Comparison of ENCODE assay signal across 8 mouse cellular contexts in the genomic region with DNA sequence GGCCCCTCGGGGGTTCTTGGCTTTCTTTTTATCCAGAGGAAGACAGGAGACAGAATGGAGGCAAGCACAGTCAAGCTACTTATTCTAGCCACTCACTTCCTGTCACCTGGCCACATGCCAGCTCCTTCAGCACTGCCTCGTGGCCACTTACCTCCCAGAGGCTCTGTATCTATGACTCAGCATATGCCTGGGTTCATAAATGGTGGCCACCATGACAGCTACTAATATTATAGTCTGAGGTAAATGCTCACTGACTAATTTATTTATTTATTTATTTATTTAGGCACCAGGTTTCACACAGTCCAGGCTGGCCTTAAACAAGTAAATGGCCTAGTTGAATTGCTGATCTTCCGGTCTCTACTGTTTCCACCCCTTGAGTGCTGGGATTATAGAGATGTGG. TPM values are rescaled to one million over a fixed set of nuclear protein-coding genes. Genes with fewer than 3 reads are reported as not detected.
DNase-seq lines count a peak whose midpoint lies in the region; ATAC-seq and TF ChIP-seq lines count a peak whose summit lies in the region.

No protein-coding gene starts in this region.

- DNase-seq in adrenal gland, adult 2 months: peak; percentile 32
- no peak for DNase-seq in adrenal gland, adult 8-10 months
- DNase-seq in limb, embryonic 14.5 days (ENCODE audit: low spot score): peak; percentile 54
- no peak for DNase-seq in limb, embryonic 10.5 days (ENCODE audit: low spot score)
- peak; percentile 43 to 61 for DNase-seq in kidney, postnatal 4 days
- no peak for DNase-seq in spleen, postnatal 14 days (ENCODE audit: low spot score in 2 of 2)
- DNase-seq in ovary, postnatal 14 days (ENCODE audit: low spot score): no peak

- WGBS in limb, embryonic 14.5 days: 51% methylated on average over 3 of the region's 3 CpGs
- WGBS in limb, embryonic 10.5 days: 81% methylated on average over 3 of the region's 3 CpGs
- WGBS in embryonic facial prominence, embryonic 15.5 days: 53% methylated on average over 3 of the region's 3 CpGs

- H3K4me3 ChIP-seq in limb, embryonic 14.5 days (replicated peaks; ENCODE audit: low read length): no peak overlapping the region
- no peak overlapping the region for H3K4me3 ChIP-seq in limb, embryonic 10.5 days
- no peak overlapping the region for H3K4me3 ChIP-seq in embryonic facial prominence, embryonic 15.5 days (replicated peaks)

- TF ChIP-seq POLR2A in limb, embryonic 14.5 days (IDR thresholded peaks at IDR 0.05; ENCODE audit: borderline replicate concordance, extremely low read depth, insufficient read depth, insufficient read length): no peak

- H3K9me3 ChIP-seq in limb, embryonic 14.5 days (ENCODE audit: control insufficient read depth, low read length): no peaks in the 10 kb centered on the region
- no peaks in the 10 kb centered on the region for H3K9me3 ChIP-seq in limb, embryonic 10.5 days (replicated peaks)
- no peaks in the 10 kb centered on the region for H3K9me3 ChIP-seq in embryonic facial prominence, embryonic 15.5 days (replicated peaks)

- ATAC-seq in limb, embryonic 14.5 days (ENCODE audit: low FRiP score, low read depth): peak; percentile 71
- ATAC-seq in embryonic facial prominence, embryonic 15.5 days (ENCODE audit: insufficient number of reproducible peaks, low FRiP score, low TSS enrichment, low read depth): 0 out of 2 replicates have a peak, but pooled peaks have one; percentile 4

- H3K4me2 ChIP-seq in limb, embryonic 14.5 days (replicated peaks; ENCODE audit: low read depth, low read length, severe bottlenecking): no peak overlapping the region
- no peak overlapping the region for H3K4me2 ChIP-seq in embryonic facial prominence, embryonic 15.5 days (replicated peaks)

- H3K27ac ChIP-seq in limb, embryonic 14.5 days (replicated peaks; ENCODE audit: low read depth, low read length): no peak overlapping the region
- H3K27ac ChIP-seq in limb, embryonic 10.5 days: no peak overlapping the region
- no peak overlapping the region for H3K27ac ChIP-seq in embryonic facial prominence, embryonic 15.5 days (replicated peaks)

- H3K36me3 ChIP-seq in limb, embryonic 14.5 days (ENCODE audit: control insufficient read depth, insufficient read depth, low read length): peaks cover 56% of the 10 kb centered on the region
- H3K36me3 ChIP-seq in limb, embryonic 10.5 days: peaks cover 62% of the 10 kb centered on the region
- peaks cover 57% of the 10 kb centered on the region for H3K36me3 ChIP-seq in embryonic facial prominence, embryonic 15.5 days

- H3K9ac ChIP-seq in limb, embryonic 14.5 days (ENCODE audit: low read depth, low read length, severe bottlenecking): no peak overlapping the region
- no peak overlapping the region for H3K9ac ChIP-seq in embryonic facial prominence, embryonic 15.5 days

- no peaks in the 10 kb centered on the region for H3K27me3 ChIP-seq in limb, embryonic 14.5 days (ENCODE audit: control insufficient read depth, insufficient read depth, low read length)
- H3K27me3 ChIP-seq in limb, embryonic 10.5 days (ENCODE audit: low read depth, poor library complexity, severe bottlenecking): no peaks in the 10 kb centered on the region
- H3K27me3 ChIP-seq in embryonic facial prominence, embryonic 15.5 days: no peaks in the 10 kb centered on the region

- 0 out of 2 replicates have a peak, but pooled peaks cover 3% of the 10 kb centered on the region for H3K4me1 ChIP-seq in limb, embryonic 14.5 days (ENCODE audit: control insufficient read depth, insufficient read depth, low read length)
- H3K4me1 ChIP-seq in limb, embryonic 10.5 days: no peaks in the 10 kb centered on the region
- no peaks in the 10 kb centered on the region for H3K4me1 ChIP-seq in embryonic facial prominence, embryonic 15.5 days

RNA-seq across cellular contexts. Expression of gene Lancl1, which starts 35.0 kb away (rescaled TPM):
- total RNA-seq in adrenal gland, adult 2 months (2021): 10 to 100 TPM; 48.4 to 53.4 TPM
- polyA plus RNA-seq in adrenal gland, adult 2 months (2012; rRNA removed): 37.8 and 58.0 TPM in 2 replicates
- 10 to 100 TPM; 49.1 to 63.7 (median 56.7) TPM for total RNA-seq in adrenal gland, adult 8-10 months (2022)
- 156 and 196 TPM in 2 replicates for polyA plus RNA-seq in limb, embryonic 14.5 days (2012; rRNA removed)
- polyA plus RNA-seq in limb, embryonic 14.5 days (2014; fragmentation: Nextera tagmentation; extraction: Ambion mirVana): 139 and 152 TPM in 2 replicates
- polyA plus RNA-seq in limb, embryonic 10.5 days (2016; fragmentation: Nextera tagmentation; extraction: Ambion mirVana): 73.6 and 84.3 TPM in 2 replicates
- polyA plus RNA-seq in embryonic facial prominence, embryonic 15.5 days (2015; fragmentation: Nextera tagmentation; extraction: Ambion mirVana): 128 and 133 TPM in 2 replicates

RNA-seq across cellular contexts. Expression of gene Myl1, which starts 58.5 kb away (rescaled TPM):
- 10 to 100 TPM; 20.4 to 22.5 TPM for total RNA-seq in adrenal gland, adult 2 months (2021)
- polyA plus RNA-seq in adrenal gland, adult 2 months (2012; rRNA removed): 0.58 and 0.95 TPM in 2 replicates
- 10 to 100 TPM in 2 of 4 experiments, 1 to 10 TPM in 2; 4.7 to 20.3 (median 10.3) TPM for total RNA-seq in adrenal gland, adult 8-10 months (2022)
- polyA plus RNA-seq in limb, embryonic 14.5 days (2012; rRNA removed): 125 and 193 TPM in 2 replicates
- 463 and 677 TPM in 2 replicates for polyA plus RNA-seq in limb, embryonic 14.5 days (2014; fragmentation: Nextera tagmentation; extraction: Ambion mirVana)
- 0.74 and 5.4 TPM in 2 replicates for polyA plus RNA-seq in limb, embryonic 10.5 days (2016; fragmentation: Nextera tagmentation; extraction: Ambion mirVana)
- 588 and 776 TPM in 2 replicates for polyA plus RNA-seq in embryonic facial prominence, embryonic 15.5 days (2015; fragmentation: Nextera tagmentation; extraction: Ambion mirVana)

Comparison
In these comparisons a context has a peak if more than half of its experiments do, and no peak if none do; other contexts are left out.
1. DNase-seq: peak in adrenal gland, adult 2 months (single experiment), limb, embryonic 14.5 days (single experiment) and kidney, postnatal 4 days (2 of 2); none in adrenal gland, adult 8-10 months (single experiment), limb, embryonic 10.5 days (single experiment), spleen, postnatal 14 days (0 of 2) and ovary, postnatal 14 days (single experiment).
2. RNA of gene Myl1, which starts 58.5 kb away (polyA plus RNA-seq): 125 to 677 TPM in limb, embryonic 14.5 days and 588 to 776 TPM in embryonic facial prominence, embryonic 15.5 days; 0.74 to 5.4 TPM in limb, embryonic 10.5 days and 0.58 to 0.95 TPM in adrenal gland, adult 2 months; every median in the first group is over 10 times any median in the second.